Mouse (Mus musculus): ENCODE results near the gene Dennd1a. TPM values are rescaled to one million over a fixed set of nuclear protein-coding genes. Genes with fewer than 3 reads are reported as not detected.
A peak's percentile ranks its signal among the peaks of the same experiment; 100 is the strongest.

Gene Dennd1a
- polyA plus RNA-seq, 1 experiment from 2014 or later, result 10.9 TPM

GRCm38 (mm10) chr2:37818761-37819525 is 468.2 kb downstream of the Dennd1a start:
- peak; percentile 62 for DNase-seq (ENCODE audit: low spot score)
- Histone ChIP-seq H3K27me3 (replicated peaks; ENCODE audit: control insufficient read depth, insufficient read depth, low read length) (no peaks in the 10 kb centered on the region), H3K4me1 (ENCODE audit: control insufficient read depth, insufficient read depth, low read length) (0 out of 2 replicates have a peak, but pooled peaks cover 9% of the 10 kb centered on the region)

DNA sequence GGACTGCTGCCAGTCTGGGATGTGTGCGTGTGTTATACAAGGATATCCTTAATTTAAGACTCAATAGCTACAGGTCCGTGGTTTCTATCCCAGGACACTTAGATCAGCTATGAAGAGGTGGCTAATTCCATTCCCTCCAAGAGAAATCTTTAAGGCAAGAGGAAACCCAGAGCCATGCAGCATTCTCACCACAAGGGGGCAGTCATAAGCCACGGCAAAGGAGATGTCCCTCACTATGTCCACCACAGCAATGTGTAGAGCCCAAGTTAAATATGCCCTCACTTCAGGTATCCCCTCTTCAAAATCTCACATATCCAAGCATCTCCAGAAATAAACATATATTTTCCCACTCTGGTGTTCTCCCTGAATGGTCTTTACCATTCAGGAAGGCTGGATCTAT is 471.5 kb downstream of the Dennd1a start:
- no peak overlapping the region for H3K27ac ChIP-seq (replicated peaks; ENCODE audit: low read depth, low read length)
- WGBS, result 14% methylated on average over 3 of the region's 3 CpGs

More at GRCm38 (mm10) chr2:37818761-37819525, 468.2 kb downstream of the Dennd1a start:
- H3K4me2 ChIP-seq (ENCODE audit: low read depth, low read length), result no peak overlapping the region
- no peaks in the 10 kb centered on the region for H3K9me3 ChIP-seq (ENCODE audit: control insufficient read depth, low read length)
- 16% methylated on average over 5 of the region's 5 CpGs for WGBS
- H3K4me3 ChIP-seq (ENCODE audit: low read depth, low read length), result no peak overlapping the region
- H3K9ac ChIP-seq (ENCODE audit: low read depth, low read length), result no peak overlapping the region
- no peak overlapping the region for H3K27ac ChIP-seq (replicated peaks; ENCODE audit: low read depth, low read length)
- peak; percentile 31; the same call in 1 of the 2 replicates for ATAC-seq (ENCODE audit: low read depth)
- no peaks in the 10 kb centered on the region; the same call in 1 of the 2 replicates for H3K36me3 ChIP-seq (ENCODE audit: control insufficient read depth, insufficient read depth, low read length)

GRCm38 (mm10) chr2:37814820-37815361 is 472.3 kb downstream of the Dennd1a start:
- Histone ChIP-seq H3K4me1 (ENCODE audit: control insufficient read depth, insufficient read depth, low read length) (0 out of 2 replicates have a peak, but pooled peaks cover 9% of the 10 kb centered on the region), H3K27me3 (replicated peaks; ENCODE audit: control insufficient read depth, insufficient read depth, low read length) (no peaks in the 10 kb centered on the region), H3K36me3 (ENCODE audit: control insufficient read depth, insufficient read depth, low read length) (peaks cover under 1% of the 10 kb centered on the region; the same call in 1 of the 2 replicates), H3K4me2 (ENCODE audit: low read depth, low read length) (no peak overlapping the region), H3K27ac (replicated peaks; ENCODE audit: low read depth, low read length) (no peak overlapping the region), H3K9ac (ENCODE audit: low read depth, low read length) (no peak overlapping the region), H3K9me3 (ENCODE audit: control insufficient read depth, low read length) (no peaks in the 10 kb centered on the region), H3K4me3 (ENCODE audit: low read depth, low read length) (no peak overlapping the region)
- DNase-seq (ENCODE audit: low spot score), result no peak
- no peak for ATAC-seq (ENCODE audit: low read depth)
- 85% methylated on average over 8 of the region's 8 CpGs for WGBS

More for the DNA sequence above, 471.5 kb downstream of the Dennd1a start:
- DNase-seq (ENCODE audit: low spot score) (peak; percentile 77), ATAC-seq (ENCODE audit: low read depth) (no peak)
- Histone ChIP-seq H3K27me3 (replicated peaks; ENCODE audit: control insufficient read depth, insufficient read depth, low read length) (no peaks in the 10 kb centered on the region), H3K4me1 (ENCODE audit: control insufficient read depth, insufficient read depth, low read length) (0 out of 2 replicates have a peak, but pooled peaks cover 9% of the 10 kb centered on the region), H3K4me3 (ENCODE audit: low read depth, low read length) (no peak overlapping the region), H3K9me3 (ENCODE audit: control insufficient read depth, low read length) (no peaks in the 10 kb centered on the region), H3K36me3 (ENCODE audit: control insufficient read depth, insufficient read depth, low read length) (no peaks in the 10 kb centered on the region; the same call in 1 of the 2 replicates), H3K4me2 (ENCODE audit: low read depth, low read length) (no peak overlapping the region), H3K9ac (ENCODE audit: low read depth, low read length) (no peak overlapping the region)

GRCm38 (mm10) chr2:37812401-37812800 is 474.8 kb downstream of the Dennd1a start:
- Histone ChIP-seq H3K4me2 (ENCODE audit: low read depth, low read length) (no peak overlapping the region), H3K4me3 (ENCODE audit: low read depth, low read length) (no peak overlapping the region), H3K9me3 (ENCODE audit: control insufficient read depth, low read length) (no peaks in the 10 kb centered on the region), H3K27me3 (replicated peaks; ENCODE audit: control insufficient read depth, insufficient read depth, low read length) (no peaks in the 10 kb centered on the region), H3K27ac (replicated peaks; ENCODE audit: low read depth, low read length) (no peak overlapping the region), H3K4me1 (ENCODE audit: control insufficient read depth, insufficient read depth, low read length) (no peaks in the 10 kb centered on the region), H3K36me3 (ENCODE audit: control insufficient read depth, insufficient read depth, low read length) (peaks cover 7% of the 10 kb centered on the region; the same call in 1 of the 2 replicates), H3K9ac (ENCODE audit: low read depth, low read length) (no peak overlapping the region)
- ATAC-seq (ENCODE audit: low read depth) (no peak), DNase-seq (ENCODE audit: low spot score) (no peak)
- 83% methylated on average over 5 of the region's 5 CpGs for WGBS

DNA sequence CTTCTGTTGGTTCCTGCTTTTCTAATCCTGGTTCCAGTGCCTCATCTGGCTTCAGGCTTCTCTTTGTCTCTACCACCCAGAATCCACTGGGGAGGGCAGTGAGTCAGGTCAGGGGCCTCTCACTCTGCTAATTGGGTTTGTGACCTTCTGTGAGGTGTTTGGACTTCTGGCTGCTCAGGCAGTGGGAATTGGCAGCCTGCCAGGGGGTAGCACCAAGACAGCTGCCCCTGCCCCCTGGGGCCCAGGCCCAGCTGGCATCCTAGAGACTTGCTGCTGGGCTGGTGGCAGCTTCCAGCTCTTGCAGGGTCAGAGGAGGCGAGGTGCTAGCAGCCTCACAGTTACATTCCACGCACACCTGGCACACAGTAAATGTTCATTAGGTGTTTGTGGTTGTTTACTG is 475.5 kb downstream of the Dennd1a start:
- H3K36me3 ChIP-seq (ENCODE audit: control insufficient read depth, insufficient read depth, low read length), result peaks cover 7% of the 10 kb centered on the region; the same call in 1 of the 2 replicates
- no peak overlapping the region for H3K4me3 ChIP-seq (ENCODE audit: low read depth, low read length)
- H3K27ac ChIP-seq (replicated peaks; ENCODE audit: low read depth, low read length), result no peak overlapping the region
- ATAC-seq (ENCODE audit: low read depth), result peak; percentile 42
- no peak overlapping the region for H3K4me2 ChIP-seq (ENCODE audit: low read depth, low read length)
- peak; percentile 57 for DNase-seq (ENCODE audit: low spot score)
- no peak overlapping the region for H3K9ac ChIP-seq (ENCODE audit: low read depth, low read length)
- 69% methylated on average over 2 of the region's 2 CpGs for WGBS
- H3K27me3 ChIP-seq (replicated peaks; ENCODE audit: control insufficient read depth, insufficient read depth, low read length), result no peaks in the 10 kb centered on the region
- H3K9me3 ChIP-seq (ENCODE audit: control insufficient read depth, low read length), result no peaks in the 10 kb centered on the region
- no peaks in the 10 kb centered on the region for H3K4me1 ChIP-seq (ENCODE audit: control insufficient read depth, insufficient read depth, low read length)

GRCm38 (mm10) chr2:37802610-37803212 is 484.5 kb downstream of the Dennd1a start:
- no peak overlapping the region for H3K4me2 ChIP-seq (ENCODE audit: low read depth, low read length)
- no peak overlapping the region for H3K4me3 ChIP-seq (ENCODE audit: low read depth, low read length)
- ATAC-seq (ENCODE audit: low read depth) (peak; percentile 79), DNase-seq (ENCODE audit: low spot score) (peak; percentile 69)
- no peaks in the 10 kb centered on the region for H3K9me3 ChIP-seq (ENCODE audit: control insufficient read depth, low read length)
- 0 out of 2 replicates have a peak, but pooled peaks cover 6% of the 10 kb centered on the region for H3K36me3 ChIP-seq (ENCODE audit: control insufficient read depth, insufficient read depth, low read length)
- no peaks in the 10 kb centered on the region for H3K27me3 ChIP-seq (replicated peaks; ENCODE audit: control insufficient read depth, insufficient read depth, low read length)
- no peaks in the 10 kb centered on the region for H3K4me1 ChIP-seq (ENCODE audit: control insufficient read depth, insufficient read depth, low read length)
- no peak overlapping the region for H3K9ac ChIP-seq (ENCODE audit: low read depth, low read length)
- WGBS, result 44% methylated on average over 4 of the region's 4 CpGs
- no peak overlapping the region for H3K27ac ChIP-seq (replicated peaks; ENCODE audit: low read depth, low read length)

GRCm38 (mm10) chr2:37801687-37802086 is 485.5 kb downstream of the Dennd1a start:
- Histone ChIP-seq H3K9ac (ENCODE audit: low read depth, low read length) (no peak overlapping the region), H3K4me2 (ENCODE audit: low read depth, low read length) (no peak overlapping the region), H3K27me3 (replicated peaks; ENCODE audit: control insufficient read depth, insufficient read depth, low read length) (no peaks in the 10 kb centered on the region), H3K27ac (replicated peaks; ENCODE audit: low read depth, low read length) (no peak overlapping the region), H3K36me3 (ENCODE audit: control insufficient read depth, insufficient read depth, low read length) (0 out of 2 replicates have a peak, but pooled peaks cover 6% of the 10 kb centered on the region), H3K4me1 (ENCODE audit: control insufficient read depth, insufficient read depth, low read length) (no peaks in the 10 kb centered on the region), H3K9me3 (ENCODE audit: control insufficient read depth, low read length) (no peaks in the 10 kb centered on the region), H3K4me3 (ENCODE audit: low read depth, low read length) (no peak overlapping the region)
- no peak for DNase-seq (ENCODE audit: low spot score)
- whole genome bisulfite sequencing, result 77% methylated on average over 4 of the region's 4 CpGs
- ATAC-seq (ENCODE audit: low read depth), result no peak

DNA sequence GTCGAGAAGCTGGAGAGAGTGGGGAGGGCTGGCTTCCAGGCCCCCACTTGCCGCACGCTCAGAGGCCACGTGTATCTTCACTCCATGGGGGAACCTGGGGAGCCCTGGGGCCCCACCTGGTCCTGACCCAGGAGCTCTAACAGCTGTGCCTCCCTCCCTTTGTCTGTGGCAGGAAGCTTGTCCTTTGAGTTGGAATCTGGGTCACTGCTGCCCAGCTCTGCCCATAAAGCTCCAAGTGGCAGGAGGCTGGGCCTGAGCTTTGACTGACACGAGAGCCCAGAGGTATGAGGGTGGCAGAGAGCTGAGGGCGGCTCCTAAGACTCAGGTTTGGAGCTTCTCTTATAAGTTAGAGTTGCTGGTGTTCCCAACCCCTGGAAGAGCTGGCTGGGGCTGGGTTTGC is 488.1 kb downstream of the Dennd1a start:
- 66% methylated on average over 6 of the region's 6 CpGs for WGBS
- H3K27me3 ChIP-seq (replicated peaks; ENCODE audit: control insufficient read depth, insufficient read depth, low read length), result peaks cover 10% of the 10 kb centered on the region
- no peak overlapping the region for H3K27ac ChIP-seq (replicated peaks; ENCODE audit: low read depth, low read length)
- no peak overlapping the region for H3K4me3 ChIP-seq (ENCODE audit: low read depth, low read length)
- no peak overlapping the region for H3K4me2 ChIP-seq (ENCODE audit: low read depth, low read length)
- H3K4me1 ChIP-seq (ENCODE audit: control insufficient read depth, insufficient read depth, low read length), result no peaks in the 10 kb centered on the region
- no peak overlapping the region for H3K9ac ChIP-seq (ENCODE audit: low read depth, low read length)
- ATAC-seq (ENCODE audit: low read depth) (no peak), DNase-seq (ENCODE audit: low spot score) (no peak)
- no peaks in the 10 kb centered on the region for H3K9me3 ChIP-seq (ENCODE audit: control insufficient read depth, low read length)
- 0 out of 2 replicates have a peak, but pooled peaks cover 6% of the 10 kb centered on the region for H3K36me3 ChIP-seq (ENCODE audit: control insufficient read depth, insufficient read depth, low read length)
